Mouse (Mus musculus) CH12.LX (cell line): Measurements from ENCODE around the gene Mrpl23. TPM values are rescaled to one million over a fixed set of nuclear protein-coding genes. Genes with fewer than 3 reads are reported as not detected.

Source experiments
- DNase-seq: peaks from one replicate; pipeline ENCODE4 v3.0.0-alpha.2; 2013; ENCODE audit errors: extremely low read depth
- H3K27ac ChIP-seq: 2 replicates; pipeline ENCODE4 v1.5.1; 2012; ENCODE audit warnings: low read depth, mild to moderate bottlenecking, control low read depth, moderate library complexity; ENCODE audit not compliant: insufficient read depth
- H3K27me3 ChIP-seq: replicated peaks from 2 replicates; pipeline ENCODE3; 2012; ENCODE audit warnings: inconsistent platforms
- H3K36me3 ChIP-seq, 2 experiments: replicated peaks in 1 of 2; 2 replicates each; pipeline versions ENCODE3 to v1.6.1; 2012; ENCODE audit warnings: inconsistent platforms in 1 of 2, low read length in 1 of 2, mild to moderate bottlenecking in 1 of 2, mixed read lengths in 1 of 2, moderate library complexity in 1 of 2; ENCODE audit not compliant: control insufficient read depth in 1 of 2, insufficient read depth in 1 of 2
- H3K4me1 ChIP-seq, 2 experiments: 2 replicates each; pipeline ENCODE4 v1.6.1; 2012; ENCODE audit warnings: inconsistent platforms in 1 of 2, moderate library complexity in 1 of 2; ENCODE audit not compliant: insufficient read depth in 2 of 2, control insufficient read depth in 1 of 2
- H3K4me2 ChIP-seq: 2 replicates; pipeline ENCODE4 v1.6.1; 2012; ENCODE audit warnings: low read depth, mild to moderate bottlenecking, control low read depth; ENCODE audit not compliant: poor library complexity, insufficient read depth, severe bottlenecking
- H3K4me3 ChIP-seq, 3 experiments: fragments of 150-350 bp in 1 of 3; sonication (generic) in 1 of 3; replicated peaks in 1 of 3; 2 replicates each; pipeline versions ENCODE3 to v1.5.1; 2011 to 2012; ENCODE audit warnings: low read depth in 2 of 3, low read length in 2 of 3, mild to moderate bottlenecking in 2 of 3, moderate library complexity in 2 of 3, control low read depth in 1 of 3, improper control_type of control experiment in 1 of 3, inconsistent platforms in 1 of 3, mixed read lengths in 1 of 3; ENCODE audit not compliant: poor library complexity in 1 of 3
- H3K79me2 ChIP-seq: replicated peaks from 2 replicates; pipeline ENCODE4 v1.6.1; 2012; ENCODE audit warnings: mild to moderate bottlenecking, moderate library complexity; ENCODE audit not compliant: control insufficient read depth, poor library complexity, insufficient read depth, severe bottlenecking; ENCODE audit errors: extremely low read depth
- H3K9ac ChIP-seq: 2 replicates; pipeline ENCODE4 v1.6.1; 2012; ENCODE audit warnings: low read depth, mild to moderate bottlenecking, control low read depth, moderate library complexity; ENCODE audit not compliant: insufficient read depth
- H3K9me3 ChIP-seq: replicated peaks from 2 replicates; pipeline ENCODE3; 2012; ENCODE audit warnings: low read length, inconsistent platforms, mixed read lengths
- E2F4 ChIP-seq: IDR thresholded peaks from 2 replicates; pipeline ENCODE4 v1.6.1; 2011; ENCODE audit warnings: low read depth, low read length, improper control_type of control experiment; ENCODE audit not compliant: insufficient replicate concordance
- ELF1 ChIP-seq: IDR thresholded peaks from 2 replicates; pipeline ENCODE4 v1.6.1; 2014; ENCODE audit warnings: low read depth, mild to moderate bottlenecking, inconsistent platforms, low read length, improper control_type of control experiment
- ETS1 ChIP-seq: conservative IDR thresholded peaks from 2 replicates; pipeline ENCODE4 v1.6.1; 2012; ENCODE audit warnings: low read depth, mild to moderate bottlenecking, inconsistent platforms, low read length, improper control_type of control experiment, moderate library complexity
- JUN ChIP-seq: IDR thresholded peaks from 2 replicates; pipeline ENCODE4 v1.6.1; 2011; ENCODE audit warnings: low read depth, mild to moderate bottlenecking, low read length, improper control_type of control experiment, moderate library complexity; ENCODE audit not compliant: insufficient read depth
- JUND ChIP-seq: conservative IDR thresholded peaks from 2 replicates; pipeline ENCODE4 v1.6.1; 2011; ENCODE audit warnings: low read depth, low read length, improper control_type of control experiment
- MAFK ChIP-seq: IDR thresholded peaks from 2 replicates; pipeline ENCODE4 v1.6.1; 2011; ENCODE audit warnings: low read length, improper control_type of control experiment; ENCODE audit not compliant: insufficient replicate concordance
- MAZ ChIP-seq: IDR thresholded peaks from 2 replicates; pipeline ENCODE4 v1.6.1; 2012; ENCODE audit warnings: low read depth, mild to moderate bottlenecking, inconsistent platforms, low read length, improper control_type of control experiment, moderate library complexity
- MEF2A ChIP-seq: IDR thresholded peaks from 2 replicates; pipeline ENCODE4 v1.6.1; 2014; ENCODE audit warnings: low read depth, mild to moderate bottlenecking, inconsistent platforms, low read length, improper control_type of control experiment, borderline replicate concordance
- NELFE ChIP-seq: IDR thresholded peaks from 2 replicates; pipeline ENCODE4 v1.6.1; 2011; ENCODE audit warnings: low read depth, low read length, improper control_type of control experiment
- NRF1 ChIP-seq: IDR thresholded peaks from 2 replicates; pipeline ENCODE4 v1.6.1; 2014; ENCODE audit warnings: low read depth, mild to moderate bottlenecking, inconsistent platforms, low read length, improper control_type of control experiment, moderate library complexity
- PAX5 ChIP-seq: IDR thresholded peaks from 2 replicates; pipeline ENCODE4 v1.6.1; 2012; ENCODE audit warnings: low read length, inconsistent platforms, mixed read lengths
- POLR2A ChIP-seq: IDR thresholded peaks from 2 replicates; pipeline ENCODE4 v1.6.1; 2011; ENCODE audit warnings: low read depth, mild to moderate bottlenecking, improper control_type of control experiment, low read length
- SIN3A ChIP-seq: IDR thresholded peaks from 2 replicates; pipeline ENCODE4 v1.6.1; 2012; ENCODE audit warnings: low read length, improper control_type of control experiment, inconsistent platforms
- TCF12 ChIP-seq: IDR thresholded peaks from 2 replicates; pipeline ENCODE4 v1.6.1; 2014; ENCODE audit warnings: low read depth, mild to moderate bottlenecking, inconsistent platforms, low read length, improper control_type of control experiment
- USF1 ChIP-seq: IDR thresholded peaks from 2 replicates; pipeline ENCODE4 v1.6.1; 2014; ENCODE audit warnings: low read depth, mild to moderate bottlenecking, inconsistent platforms, low read length, improper control_type of control experiment
- USF2 ChIP-seq: conservative IDR thresholded peaks from 2 replicates; pipeline ENCODE4 v1.6.1; 2011; ENCODE audit warnings: low read depth, low read length, improper control_type of control experiment
- ZC3H11A ChIP-seq: IDR thresholded peaks from 2 replicates; pipeline ENCODE4 v1.6.1; 2012; ENCODE audit warnings: low read depth, mild to moderate bottlenecking, inconsistent platforms, low read length, improper control_type of control experiment
- ZKSCAN1 ChIP-seq: IDR thresholded peaks from 2 replicates; pipeline ENCODE4 v1.6.1; 2012; ENCODE audit warnings: low read depth, inconsistent platforms, low read length, improper control_type of control experiment, borderline replicate concordance
- dilution Hi-C: fragments of 300-500 bp; cut with MboI; formaldehyde crosslinking; loops from 2 replicates; pipeline ENCODE4 v1.14.3; 2020; ENCODE audit warnings: low sequenced_read_pairs; ENCODE audit not compliant: extremely low pct_unique_long_range_greater_than_20kb, extremely low pct_ligation_motif_present
- in situ Hi-C: fragments of 300-500 bp; cut with MboI; formaldehyde crosslinking; loops from 3 replicates; pipeline ENCODE4 v1.14.3; 2019; ENCODE audit warnings: low sequenced_read_pairs, low pct_ligation_motif_present, low pct_unique_long_range_greater_than_20kb, mixed read lengths
- polyA plus RNA-seq: library from polyadenylated mRNA; unstranded; fragments of >175 nt; gene quantifications from 2 replicates; pipeline ENCODE4 v1.2.1, GENCODE M21; 2012; ENCODE audit warnings: low read depth; ENCODE audit not compliant: insufficient read length
- total RNA-seq, 2 experiments: library from RNA; depleted of rRNA; stranded (reverse); fragments of 300-350 nt in 1 of 2; fragments of >200 nt in 1 of 2; gene quantifications; 2 replicates each; pipeline ENCODE4 v1.2.3; 2012 to 2014

The Mrpl23 gene
- total and polyA plus RNA-seq, 3 experiments: 8.3 to 71.2 (median 70.8) TPM

DNA sequence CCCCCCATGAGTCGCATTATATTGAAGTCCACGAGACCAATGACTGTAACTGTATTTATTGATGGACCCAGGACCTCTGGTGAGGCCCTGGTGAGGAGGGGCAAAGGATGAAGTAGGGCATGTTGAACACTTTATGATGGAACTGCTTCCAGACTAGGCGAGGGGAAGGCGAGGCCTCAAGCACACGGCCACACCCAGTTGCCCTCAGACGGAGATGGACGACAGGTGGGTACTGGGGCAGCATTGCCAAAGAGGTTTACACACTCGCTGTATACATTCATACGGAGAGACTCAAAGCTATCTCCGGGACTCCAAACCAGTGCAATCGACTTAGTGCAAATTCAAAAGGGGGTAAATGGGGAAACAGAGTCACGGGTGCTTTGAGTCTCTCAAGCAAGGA lies 43.0 kb downstream of the Mrpl23 start:
- no peak for TF ChIP-seq ZC3H11A
- DNase-seq: no peak
- H3K4me1 ChIP-seq: peaks cover 0 to 2% of the 10 kb centered on the region in 2 experiments; a peak in 1 of 4 replicates
- H3K4me2 ChIP-seq: no peak overlapping the region
- no peaks in the 10 kb centered on the region for H3K9me3 ChIP-seq
- H3K27me3 ChIP-seq: peaks cover 84% of the 10 kb centered on the region
- H3K27ac ChIP-seq: no peak overlapping the region
- no peak overlapping the region for H3K9ac ChIP-seq
- in situ Hi-C loops (no loop called here), dilution Hi-C loops (no loop called here)
- H3K36me3 ChIP-seq: no peaks in the 10 kb centered on the region
- no peak overlapping the region for H3K4me3 ChIP-seq
- no peaks in the 10 kb centered on the region for H3K79me2 ChIP-seq

DNA sequence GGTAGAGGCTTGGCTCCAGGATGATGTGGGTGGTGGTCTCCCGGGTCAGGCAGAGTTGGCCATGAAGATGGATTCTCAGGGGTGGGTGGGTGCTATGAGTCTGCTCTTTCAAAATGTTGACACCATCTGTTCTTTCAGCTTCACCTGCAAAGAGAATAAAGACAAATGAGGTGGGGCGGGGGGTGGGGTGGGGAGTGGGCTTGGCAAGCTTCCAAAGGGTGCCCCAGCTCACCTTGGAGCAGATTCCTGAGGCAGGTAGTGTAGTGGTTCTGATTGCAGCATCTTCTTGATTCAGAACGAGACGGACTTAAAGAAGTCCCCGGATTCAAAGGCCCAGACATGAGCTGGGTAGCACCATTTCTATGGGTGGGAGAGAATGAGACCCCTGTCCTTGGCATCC lies 43.5 kb downstream of the Mrpl23 start:
- H3K27me3 ChIP-seq: peaks cover 83% of the 10 kb centered on the region
- in situ Hi-C loops: no loop called here
- H3K36me3 ChIP-seq: no peaks in the 10 kb centered on the region
- peaks cover 0 to 2% of the 10 kb centered on the region in 2 experiments; a peak in 1 of 4 replicates for H3K4me1 ChIP-seq
- H3K4me2 ChIP-seq: no peak overlapping the region
- H3K27ac ChIP-seq: no peak overlapping the region
- no peaks in the 10 kb centered on the region for H3K9me3 ChIP-seq
- no peak overlapping the region for H3K9ac ChIP-seq
- dilution Hi-C loops: no loop called here
- no peak for DNase-seq
- no peaks in the 10 kb centered on the region for H3K79me2 ChIP-seq
- H3K4me3 ChIP-seq: no peak overlapping the region
- no peak for TF ChIP-seq NRF1
- TF ChIP-seq SIN3A: no peak
- TF ChIP-seq USF1: no peak
- no peak for TF ChIP-seq E2F4
- no peak for TF ChIP-seq MAZ
- TF ChIP-seq POLR2A: no peak
- TF ChIP-seq NELFE: no peak
- no peak for TF ChIP-seq USF2
- TF ChIP-seq ETS1: no peak
- no peak for TF ChIP-seq MEF2A
- TF ChIP-seq MAFK: no peak
- TF ChIP-seq TCF12: no peak
- no peak for TF ChIP-seq JUND
- TF ChIP-seq ELF1: no peak
- TF ChIP-seq ZC3H11A: no peak
- no peak for TF ChIP-seq PAX5
- TF ChIP-seq ZKSCAN1: no peak
- TF ChIP-seq JUN: no peak
